Mouse (Mus musculus) layer of hippocampus, adult 9-10 months (tissue): ENCODE data around the gene Spata32.

Source experiments
- DNase-seq: peaks from one replicate; pipeline ENCODE4 v3.0.0; 2022; ENCODE audit warnings: low spot score

Spata32 gene

DNA sequence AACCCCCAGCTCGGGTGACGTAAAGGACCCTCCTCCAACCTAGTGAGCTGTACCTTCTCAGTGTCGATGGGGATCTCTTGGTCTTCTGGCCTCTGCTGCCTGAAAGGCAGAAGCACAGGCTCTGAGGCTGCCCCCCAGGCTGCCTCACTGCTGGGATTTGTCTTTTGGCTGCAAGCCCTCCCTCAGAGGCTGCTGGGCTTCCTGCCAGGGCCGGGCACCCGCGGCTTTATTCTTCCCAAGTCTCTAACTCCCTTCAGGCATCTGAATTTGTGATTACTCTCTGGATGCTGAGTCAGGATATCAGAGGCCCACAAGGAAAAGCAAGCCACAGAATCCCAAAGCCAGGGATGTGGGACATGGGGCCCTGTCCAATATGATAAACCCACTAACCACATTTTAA is 16.6 kb downstream of the Spata32 start:
- no peak for DNase-seq

DNA sequence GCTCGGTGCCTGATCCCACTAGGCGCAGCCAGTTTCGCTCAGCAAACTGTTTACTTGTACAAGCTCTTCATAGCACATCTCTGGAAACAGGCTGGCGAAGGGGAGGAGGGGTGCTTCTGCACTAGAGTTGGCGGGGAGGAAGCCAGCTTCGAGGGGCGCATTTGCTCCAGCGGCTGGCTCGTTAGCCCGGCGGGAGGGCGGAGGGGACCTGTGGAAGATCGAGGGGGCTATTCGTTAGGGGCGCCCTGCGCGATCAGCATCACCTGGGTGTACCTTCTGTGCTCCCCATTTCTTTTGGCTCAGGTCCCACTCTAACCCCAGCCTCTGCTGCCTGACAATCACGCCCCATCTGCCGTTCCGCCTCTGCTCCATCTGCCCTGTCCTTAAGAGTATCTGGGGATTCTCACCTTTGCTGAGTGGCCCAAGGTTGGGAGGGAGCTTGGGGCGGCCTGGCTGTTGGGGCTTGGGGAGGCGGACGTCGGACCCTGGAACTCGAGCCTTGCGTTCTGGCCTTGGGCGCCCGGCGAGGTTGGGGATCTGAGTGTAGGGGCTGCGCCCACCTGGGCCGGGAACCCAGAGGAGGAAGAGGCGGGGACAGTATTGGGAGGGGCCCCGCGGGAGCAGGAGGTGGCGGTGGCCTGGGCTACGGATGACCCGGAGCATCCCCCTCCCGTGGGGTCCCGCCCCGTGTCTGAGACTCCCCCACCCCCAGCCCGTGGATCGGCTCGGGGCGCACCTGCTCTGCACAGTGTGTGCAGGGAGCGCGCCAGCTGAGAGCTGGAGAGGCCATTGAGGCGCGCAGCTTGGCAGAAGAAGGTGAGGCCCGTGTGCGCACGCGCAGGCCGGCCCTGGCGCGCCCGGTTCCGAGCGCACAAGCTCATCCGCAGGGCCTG is 19.1 kb downstream of the Spata32 start:
- DNase-seq, result no peak

DNA sequence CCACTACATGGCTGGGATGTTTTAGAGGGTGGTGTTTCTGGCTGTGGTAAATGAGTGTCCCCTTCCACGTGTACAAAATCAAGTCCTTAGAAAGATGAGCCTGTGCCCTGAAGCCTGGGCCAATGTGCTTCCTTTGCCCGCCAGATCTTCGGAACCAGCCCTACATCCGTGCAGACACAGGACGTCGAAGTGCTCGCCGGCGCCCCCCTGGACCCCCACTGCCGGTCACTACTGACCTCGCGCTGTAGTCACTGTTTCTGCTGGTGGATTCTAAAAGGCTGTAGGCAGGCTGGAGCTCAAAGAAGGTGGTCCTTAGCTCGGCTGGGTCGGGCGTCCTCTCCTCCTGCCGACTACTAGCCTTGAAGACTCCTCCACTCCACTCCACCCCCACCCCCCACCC is 19.9 kb downstream of the Spata32 start:
- no peak for DNase-seq

DNA sequence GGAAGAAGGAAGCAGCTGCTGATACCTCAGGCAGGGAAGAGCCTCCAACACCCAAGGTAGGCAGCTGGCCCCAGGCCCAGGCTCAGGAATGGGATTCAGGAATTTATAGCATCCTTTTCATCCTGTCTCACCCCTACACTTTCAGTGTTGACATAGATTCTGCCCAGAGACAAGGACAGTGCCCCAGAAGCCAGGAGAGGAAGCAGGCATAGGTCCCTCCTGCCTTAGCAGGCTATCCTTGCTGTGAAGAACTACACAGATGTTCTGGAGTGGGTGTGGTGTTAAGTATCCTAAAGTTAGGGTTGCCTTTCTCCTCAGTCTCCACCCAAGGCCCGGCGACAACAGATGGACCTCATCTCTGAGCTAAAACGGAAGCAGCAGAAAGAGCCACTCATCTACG is 20.9 kb downstream of the Spata32 start:
- no peak for DNase-seq

DNA sequence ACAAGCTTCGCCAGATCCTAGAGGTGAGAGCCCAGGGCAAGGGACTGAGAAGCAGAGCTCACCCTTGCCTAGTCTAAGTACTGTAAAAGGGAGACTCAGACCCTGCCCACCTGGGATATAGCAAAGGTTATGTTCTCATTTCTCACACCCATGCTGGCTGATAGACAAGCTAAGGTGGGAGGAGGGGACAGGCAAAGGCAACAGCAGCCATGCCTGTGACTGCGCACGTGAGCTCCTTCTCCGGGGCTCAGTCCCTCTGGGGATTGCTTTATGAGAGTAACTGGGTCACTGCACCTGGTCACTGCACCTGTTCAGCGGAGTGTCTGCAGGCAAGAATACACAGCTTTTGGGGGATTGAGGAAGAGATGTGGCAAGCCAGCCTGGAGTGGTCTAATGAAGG is 22.6 kb downstream of the Spata32 start:
- DNase-seq, result no peak

DNA sequence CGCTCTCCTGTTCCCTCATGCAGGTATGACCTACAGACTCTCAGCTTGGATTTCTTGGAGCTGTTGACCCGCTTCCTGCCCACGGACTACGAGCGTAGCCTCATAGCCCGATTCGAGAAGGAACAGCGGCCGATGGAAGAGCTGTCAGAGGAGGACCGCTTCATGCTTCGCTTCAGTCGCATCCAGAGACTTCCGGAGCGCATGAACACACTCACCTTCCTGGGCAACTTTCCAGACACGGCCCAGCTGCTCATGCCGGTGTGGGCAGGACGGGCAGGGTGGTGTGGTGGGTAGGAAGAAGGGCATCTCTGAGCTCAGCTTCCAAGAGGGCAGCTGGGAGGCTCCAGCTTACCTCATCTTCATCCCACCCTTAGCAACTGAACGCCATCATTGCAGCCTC is 23.0 kb downstream of the Spata32 start:
- no peak for DNase-seq

DNA sequence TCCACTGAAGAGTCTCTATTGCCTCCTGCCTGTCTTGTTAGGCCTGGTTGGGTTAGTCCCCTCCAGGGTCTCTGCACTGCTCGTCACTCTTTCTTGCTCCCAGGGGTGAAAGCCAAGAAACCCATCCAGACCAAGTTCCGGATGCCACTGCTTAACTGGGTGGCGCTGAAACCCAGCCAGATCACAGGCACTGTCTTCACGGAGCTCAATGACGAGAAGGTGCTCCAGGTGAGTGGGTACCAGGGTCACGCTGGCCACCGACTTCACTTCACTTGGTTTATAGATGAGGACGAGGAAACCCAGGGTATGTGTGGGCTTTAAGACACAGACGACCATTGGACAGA is 24.4 kb downstream of the Spata32 start:
- no peak for DNase-seq

DNA sequence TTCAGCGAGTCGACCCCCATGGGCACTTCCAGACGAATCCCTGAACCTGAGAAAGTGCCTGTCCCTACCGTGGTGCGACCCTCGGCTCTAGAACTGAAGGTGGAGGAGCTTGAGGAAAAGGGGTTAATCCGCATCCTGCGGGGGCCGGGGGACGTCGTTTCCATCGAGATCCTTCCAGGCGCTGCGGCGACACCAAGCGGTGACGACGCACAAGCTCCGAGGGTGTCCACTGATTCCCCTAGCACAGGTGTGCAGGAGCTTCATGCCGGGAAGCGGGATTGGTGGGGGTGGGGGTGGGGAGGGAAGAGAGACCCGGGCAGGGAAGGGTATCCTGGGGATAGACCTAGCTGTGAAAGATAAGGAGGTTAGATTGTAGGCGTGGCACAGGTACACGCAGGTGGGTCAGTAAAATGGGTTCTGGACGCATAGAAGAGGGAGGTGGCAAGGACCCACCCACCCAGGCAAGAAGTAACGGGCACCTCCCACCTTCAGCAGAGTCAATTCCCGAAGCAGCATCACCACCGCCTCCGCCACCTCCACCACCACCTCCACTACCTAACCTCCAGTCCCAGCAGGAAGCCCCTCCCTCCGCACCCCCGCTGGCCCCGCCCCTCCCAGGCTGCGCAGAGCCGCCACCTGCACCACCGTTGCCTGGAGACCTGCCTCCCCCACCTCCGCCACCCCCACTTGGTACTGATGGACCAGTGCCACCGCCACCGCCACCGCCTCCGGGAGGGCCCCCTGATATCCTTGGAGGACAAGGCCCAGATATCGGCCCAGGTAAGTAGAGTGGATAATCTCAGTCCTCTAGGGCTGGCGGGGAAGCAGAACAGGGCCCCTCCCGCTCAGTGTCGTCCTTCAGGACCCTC is 25.0 kb downstream of the Spata32 start:
- DNase-seq, result no peak

DNA sequence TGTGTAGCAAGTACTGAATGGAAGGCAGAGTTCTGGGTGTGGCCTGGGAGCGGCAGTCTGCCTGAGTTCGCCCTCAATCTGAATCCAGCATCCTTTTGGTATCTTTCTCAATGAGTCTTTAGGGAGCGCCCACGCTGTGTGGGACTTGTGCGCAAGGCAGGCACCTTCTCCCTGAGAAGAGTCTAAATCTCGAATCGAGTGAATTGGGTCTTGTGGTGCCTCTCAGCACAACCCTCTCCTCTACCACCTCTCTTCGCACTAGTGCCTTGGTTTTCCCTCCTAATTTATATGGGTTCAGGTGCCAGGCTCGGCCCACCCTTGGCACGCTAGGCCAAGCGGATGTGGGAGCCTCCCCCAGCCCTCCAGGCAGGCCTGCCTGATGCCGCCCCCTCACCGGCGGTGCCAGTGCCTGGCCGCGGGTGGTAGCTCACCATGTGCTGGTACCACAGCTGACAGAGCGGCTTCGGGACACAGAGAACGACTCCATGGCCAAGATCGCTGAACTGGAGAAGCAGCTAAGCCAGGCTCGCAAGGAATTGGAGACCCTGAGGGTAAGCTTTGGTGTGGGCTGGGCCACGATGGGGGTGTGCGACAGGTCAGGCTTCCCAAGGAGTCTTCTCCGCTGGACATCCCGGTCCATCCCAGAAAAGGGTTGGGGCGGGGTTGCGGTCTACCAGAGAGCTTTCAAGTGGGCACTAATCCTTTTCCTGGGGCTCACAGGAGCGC is 25.8 kb downstream of the Spata32 start:
- no peak for DNase-seq

DNA sequence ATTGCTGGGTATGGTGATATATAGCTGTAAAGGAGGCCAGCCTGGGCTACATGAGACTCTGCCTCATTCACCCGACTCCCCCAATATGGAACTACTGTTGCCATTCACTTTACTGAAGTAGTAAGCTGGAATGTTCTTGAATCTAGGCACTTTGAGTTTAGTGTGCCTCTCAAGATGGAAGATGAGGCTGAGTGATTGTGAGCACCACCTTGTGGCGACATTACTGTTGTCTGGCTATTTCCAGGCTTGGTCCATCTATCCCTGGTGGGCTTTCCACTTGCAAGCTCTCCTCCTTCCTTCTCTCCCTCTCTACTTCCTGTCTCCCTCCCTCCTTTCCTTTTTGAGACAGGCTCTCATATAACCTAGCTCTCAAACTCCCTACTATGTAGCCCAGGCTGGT is 33.3 kb downstream of the Spata32 start:
- no peak for DNase-seq

DNA sequence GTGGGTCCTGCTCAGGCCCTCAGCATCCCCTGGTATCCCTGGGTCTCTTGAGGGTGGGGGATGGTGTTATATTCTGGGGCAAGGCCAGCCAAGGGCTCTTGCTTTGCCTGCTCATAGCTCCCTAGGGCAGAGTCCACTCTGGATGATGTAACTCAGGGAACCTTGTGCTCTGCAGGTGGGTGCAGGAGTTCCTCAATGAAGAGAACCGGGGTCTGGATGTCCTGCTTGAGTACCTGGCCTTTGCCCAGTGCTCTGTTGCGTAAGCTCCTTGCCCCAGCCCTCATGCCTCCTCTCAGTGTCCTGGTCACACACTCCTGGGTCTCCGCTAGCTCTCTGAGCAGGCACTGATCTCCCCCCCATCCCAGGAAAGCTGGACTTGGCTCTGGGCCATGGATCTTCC is 36.3 kb downstream of the Spata32 start:
- DNase-seq, result no peak

DNA sequence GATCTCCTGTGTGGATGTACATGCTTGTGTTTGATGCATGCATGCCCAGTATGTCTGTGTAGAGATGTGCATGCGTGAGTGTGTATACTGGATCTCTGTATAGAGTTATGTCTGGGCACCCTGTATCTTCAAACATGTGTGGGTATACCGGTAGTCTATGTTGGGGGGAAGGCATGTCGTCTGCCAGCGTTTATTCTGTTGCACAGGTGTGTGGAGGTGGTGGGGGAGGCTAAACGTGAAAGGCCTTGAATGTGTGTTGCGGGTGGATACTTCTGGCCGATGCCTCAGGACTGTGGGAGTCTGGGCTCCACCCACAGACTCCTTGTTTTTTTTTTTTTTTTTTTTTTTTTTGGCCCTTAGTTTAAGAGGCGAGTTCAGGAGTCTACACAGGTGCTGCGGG is 36.9 kb downstream of the Spata32 start:
- DNase-seq, result no peak

DNA sequence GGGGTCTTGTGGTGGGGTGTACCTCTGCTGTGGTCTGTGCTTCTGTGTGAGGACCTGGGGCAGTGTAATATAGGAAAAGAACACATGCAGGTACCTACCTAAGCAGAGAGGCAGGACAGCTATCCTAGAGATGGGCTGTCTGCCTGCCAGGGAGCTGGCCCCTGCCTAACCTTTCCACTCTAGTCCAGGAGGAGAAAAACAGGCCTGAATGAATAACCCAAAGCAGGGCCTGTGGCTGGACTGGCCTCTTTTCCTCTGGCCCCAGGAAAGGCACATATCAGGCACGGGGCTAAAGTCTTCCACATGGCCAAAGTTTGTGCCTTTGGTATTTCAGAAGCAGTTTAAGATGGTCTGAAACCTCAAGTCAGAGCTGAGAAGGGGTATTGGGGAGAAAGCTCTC is 37.8 kb downstream of the Spata32 start:
- DNase-seq, result no peak

DNA sequence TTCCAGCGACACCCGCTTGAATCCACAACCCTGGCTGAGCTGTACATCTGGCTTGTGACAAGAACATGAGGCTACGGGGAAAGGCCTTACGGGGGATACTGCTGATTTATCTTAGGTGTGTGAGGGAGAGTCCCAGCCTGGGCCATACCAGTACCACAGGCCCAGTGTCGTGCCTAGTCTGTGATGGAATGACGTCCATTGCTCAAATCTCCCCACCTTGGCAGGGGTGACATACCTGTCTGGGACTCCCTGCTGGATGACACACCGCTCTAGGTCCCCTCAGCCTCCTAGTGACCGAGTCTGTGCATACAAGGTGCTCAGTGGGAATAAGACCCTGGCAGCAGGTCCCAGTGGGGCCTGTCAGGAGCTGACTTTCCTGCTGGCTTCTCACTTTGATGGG is 39.5 kb downstream of the Spata32 start:
- no peak for DNase-seq

DNA sequence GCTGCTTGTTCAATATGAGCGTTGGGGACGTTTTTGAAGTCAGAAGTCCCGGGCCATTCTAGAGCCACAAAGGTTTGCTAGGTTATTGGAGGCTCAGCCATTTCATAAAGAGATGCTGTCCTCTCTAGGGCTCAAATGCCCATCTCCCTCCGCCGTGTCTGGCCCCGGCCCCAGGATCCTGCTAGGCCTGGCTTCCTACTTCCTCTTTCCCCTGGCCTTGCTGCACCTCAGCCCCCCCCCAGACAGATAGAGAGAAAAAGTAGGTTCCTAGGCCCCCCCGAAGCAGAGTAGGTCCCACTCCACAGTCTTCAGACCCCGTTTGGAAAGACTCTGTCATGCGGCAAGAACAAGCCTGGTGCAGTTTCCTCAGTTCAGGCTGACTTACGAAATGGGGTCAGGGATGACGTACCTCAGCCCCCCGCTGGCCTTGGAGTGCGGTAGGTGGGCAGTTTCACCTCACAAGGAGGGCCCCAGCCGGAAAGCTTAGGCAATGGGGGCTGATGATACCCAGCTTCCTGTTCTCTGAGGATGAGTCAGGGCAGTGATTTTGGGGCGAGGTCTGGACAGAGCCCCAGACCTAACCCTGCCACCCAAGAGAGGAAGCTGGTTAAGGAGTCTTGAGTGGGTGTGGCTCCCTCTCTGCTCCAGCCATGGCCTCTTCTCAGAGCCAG is 40.3 kb downstream of the Spata32 start:
- no peak for DNase-seq

DNA sequence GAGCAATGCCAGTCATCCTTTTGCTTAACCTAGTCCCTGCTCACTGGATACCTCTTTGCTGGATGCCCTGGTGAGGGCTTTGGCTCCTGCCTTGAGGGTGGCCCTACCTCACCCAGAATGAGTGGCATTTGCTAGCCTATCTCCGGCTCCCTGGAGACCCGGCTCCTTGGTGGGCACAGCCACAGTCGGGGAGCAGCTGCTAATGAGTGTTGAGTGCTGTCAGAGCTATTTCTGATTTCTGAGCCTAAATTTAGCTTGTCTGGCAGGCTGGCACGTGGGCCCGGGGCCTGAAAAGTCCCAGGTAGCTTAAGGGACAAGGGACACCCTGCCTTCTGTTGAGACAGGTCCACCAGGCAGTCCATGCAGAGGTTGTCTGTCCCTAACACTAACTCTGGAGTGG is 41.0 kb downstream of the Spata32 start:
- DNase-seq, result no peak

DNA sequence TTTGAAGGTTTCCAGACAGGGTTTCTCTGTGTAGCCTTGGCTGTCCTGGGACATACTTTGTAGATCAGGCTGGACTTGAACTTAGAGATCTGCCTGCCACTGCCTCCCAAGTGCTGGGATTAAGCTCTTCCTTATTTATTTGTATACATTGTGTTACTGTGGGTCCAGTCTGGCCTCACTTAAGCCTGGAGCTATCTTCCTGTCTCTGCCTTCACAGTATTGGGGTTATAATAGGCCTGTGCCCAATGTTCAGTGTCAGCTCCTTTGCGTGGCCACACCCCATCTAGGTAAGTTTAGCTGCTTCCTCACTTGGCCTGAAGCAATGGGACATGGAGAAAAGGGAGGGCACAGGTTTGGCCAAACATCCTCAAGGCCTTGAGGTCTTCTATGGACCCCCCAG is 41.7 kb downstream of the Spata32 start:
- DNase-seq, result no peak

DNA sequence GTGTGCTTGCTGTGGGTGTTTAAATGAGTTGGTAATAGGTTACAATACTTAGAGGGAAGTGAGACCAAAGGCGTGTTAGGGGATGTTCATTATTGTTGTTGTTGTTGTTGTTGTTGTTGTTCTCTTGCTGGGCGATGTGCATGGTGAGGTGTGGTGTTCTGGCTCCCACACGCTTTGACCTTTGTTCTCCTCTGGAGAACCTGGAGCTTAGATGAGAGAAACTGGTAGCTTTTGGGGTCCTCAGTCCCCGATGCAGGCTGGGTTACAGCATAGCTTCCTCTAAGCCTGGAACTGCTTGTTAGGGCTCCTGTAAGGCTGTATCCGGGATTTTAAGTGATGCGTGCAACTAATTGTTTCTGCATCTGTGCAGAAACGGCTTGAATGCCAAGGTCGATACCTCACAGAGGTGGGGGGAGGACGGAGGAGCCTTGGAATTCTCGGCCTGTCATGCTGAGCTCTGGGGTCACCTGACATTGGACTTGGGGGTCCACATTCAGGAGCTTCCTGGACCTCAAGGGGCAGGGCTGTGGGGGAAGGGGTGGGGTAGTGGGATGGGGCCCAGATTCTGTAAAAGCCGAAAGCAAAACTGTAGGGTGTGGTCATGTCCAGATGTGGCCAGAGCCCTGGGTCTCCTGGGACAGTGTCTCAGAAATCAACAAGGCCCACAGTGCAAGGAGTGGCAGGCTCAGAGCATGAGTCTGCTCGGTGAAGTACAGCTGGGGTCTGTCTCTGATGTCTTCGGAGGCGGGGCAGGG is 42.4 kb downstream of the Spata32 start:
- DNase-seq, result no peak

DNA sequence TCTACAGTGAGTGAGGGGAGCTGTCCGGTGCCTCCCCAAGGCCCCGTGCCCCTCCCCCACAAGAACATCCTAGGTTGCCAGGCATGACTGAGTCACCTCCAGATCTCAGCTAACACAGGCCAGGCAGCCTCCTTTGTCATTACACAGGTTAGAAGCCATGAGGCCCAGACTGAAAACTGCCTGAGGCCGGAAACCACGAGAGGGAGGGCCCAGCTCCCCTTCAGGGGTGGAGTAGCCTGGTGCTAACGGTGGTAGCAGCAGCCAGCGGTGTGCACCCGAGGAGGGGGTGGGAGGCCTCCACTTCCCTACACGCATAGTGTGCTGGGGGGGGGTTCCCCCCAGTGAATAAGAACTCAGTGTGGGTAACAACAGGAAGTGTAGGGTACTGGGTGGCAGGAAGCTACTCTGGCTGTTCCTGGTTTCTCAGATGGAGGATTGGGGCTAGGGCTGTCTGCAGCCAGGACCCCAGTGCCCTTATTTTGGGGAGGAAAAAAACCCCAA is 43.3 kb downstream of the Spata32 start:
- DNase-seq, result no peak

DNA sequence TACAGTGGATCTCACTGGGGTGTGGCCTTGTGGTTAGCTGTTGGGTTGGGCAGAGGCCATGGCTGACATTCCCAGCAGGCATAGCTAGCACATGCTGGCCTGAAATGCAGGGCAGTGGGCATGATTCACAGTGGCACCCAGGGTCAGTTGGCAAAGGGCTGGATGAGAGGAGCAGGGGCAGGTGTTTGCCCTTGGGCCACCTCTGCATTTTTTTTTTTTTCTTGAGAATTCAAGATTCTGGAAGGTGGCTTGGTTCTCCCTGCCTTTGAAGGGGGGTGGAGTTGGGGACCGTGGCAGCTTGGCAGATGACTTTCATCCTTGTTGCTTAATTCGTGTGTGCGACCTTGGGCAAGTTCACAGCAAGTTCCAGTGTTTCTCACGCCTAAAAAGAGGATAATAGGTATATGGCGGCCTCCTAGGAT is 43.8 kb downstream of the Spata32 start:
- DNase-seq, result no peak

DNA sequence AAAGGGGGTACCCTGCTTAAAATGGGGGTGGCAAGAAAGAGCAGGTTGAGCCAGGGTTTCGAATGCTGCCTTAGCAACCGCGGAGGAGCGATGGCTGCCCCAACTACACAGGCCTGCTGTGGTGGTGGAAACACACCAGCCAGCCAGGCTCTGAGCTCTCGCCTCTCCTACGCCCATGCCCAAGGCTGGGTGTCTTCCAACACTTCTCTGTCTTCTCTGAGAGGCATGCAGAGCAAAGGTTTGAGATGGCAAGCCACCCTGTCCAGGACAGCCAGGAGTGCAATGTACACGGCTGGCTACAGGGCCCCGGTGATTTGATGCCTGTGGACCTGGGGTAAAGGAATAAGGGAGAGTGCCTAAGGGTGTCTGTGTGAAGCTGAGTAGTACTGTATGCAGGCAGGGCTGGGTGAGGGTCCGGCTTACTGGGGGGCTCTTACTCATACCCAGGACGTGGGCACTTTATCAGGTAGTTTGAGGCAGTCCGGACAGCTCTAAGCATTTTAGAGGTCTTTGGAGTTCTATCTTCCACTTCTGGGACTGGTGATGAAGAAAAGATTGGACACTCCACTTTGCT is 44.4 kb downstream of the Spata32 start:
- no peak for DNase-seq
